Mouse (Mus musculus) fibroblast of lung, adult 2 months (primary cell): ENCODE results near the gene Cyb5b.
A peak's percentile ranks its signal among the peaks of the same experiment; 100 is the strongest.

Experiments
- DNase-seq: peaks from one replicate; pipeline ENCODE4 v3.0.0-alpha.2; 2011; ENCODE audit warnings: low read depth

The Cyb5b gene

GRCm38 (mm10) chr8:107130028-107130427 is 20.4 kb upstream of the Cyb5b start:
- no peak for DNase-seq

DNA sequence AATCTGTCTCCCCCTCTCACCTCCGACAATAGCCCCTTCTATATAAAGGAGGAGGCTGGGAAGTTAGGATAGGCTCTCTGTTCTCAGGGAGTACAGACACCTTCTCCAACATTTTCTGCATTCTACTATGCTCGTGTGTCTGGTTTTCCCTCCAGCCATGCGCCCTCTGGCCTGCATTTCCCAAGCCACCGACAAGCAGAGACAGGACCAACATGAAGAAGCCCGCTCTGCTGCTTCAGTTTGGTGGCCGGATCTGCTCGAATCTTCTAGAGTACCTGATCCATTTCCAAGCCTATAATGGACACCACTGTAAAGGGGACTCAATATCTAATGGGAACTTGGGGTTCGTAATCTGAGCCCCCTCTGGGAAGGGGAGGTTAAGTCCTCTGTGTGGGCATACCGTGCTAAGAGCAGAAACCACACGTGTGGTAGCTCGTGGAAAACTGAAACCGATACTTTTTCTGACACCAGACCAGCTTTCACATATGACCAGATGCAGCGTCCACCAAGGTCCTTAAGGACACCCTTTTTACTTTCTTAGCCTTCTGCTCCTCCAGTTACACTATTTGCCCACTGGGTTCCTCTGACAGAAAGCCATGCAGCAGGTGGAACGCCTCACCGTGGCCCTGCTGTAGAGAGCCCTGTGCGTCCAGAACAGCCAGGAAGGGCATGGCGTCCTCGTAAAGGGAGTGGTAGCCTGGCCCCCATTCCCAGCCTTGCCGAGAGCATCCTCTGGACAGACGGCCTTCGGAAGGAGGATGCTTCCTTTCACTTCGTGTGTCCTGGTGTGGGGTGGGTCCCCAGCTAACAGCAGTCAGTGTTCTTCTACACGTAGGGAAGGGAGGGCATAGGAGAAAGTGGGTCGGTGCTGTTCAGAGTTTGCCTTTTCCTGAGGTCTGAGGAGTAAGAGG is 17.6 kb upstream of the Cyb5b start:
- no peak for DNase-seq

DNA sequence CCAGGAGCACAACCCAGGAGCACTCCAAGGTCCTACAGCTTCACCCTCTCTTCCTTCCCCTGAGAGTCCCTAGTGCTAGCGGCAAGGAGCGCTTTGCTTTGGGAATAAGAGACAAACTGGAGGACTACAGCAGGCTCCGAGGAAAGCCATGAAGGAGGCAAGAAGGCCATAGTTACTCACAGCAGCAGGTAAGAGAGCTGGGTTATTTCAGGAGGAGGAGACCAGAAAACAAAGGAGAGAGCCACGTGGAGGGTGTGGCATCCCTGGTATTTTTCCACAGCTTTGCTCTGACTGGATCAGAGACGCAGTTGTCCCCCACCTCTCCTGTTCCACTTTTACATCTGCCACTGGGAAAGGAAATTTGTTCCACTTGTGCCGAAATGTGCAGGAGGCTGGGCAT is 16.6 kb upstream of the Cyb5b start:
- DNase-seq, result no peak

DNA sequence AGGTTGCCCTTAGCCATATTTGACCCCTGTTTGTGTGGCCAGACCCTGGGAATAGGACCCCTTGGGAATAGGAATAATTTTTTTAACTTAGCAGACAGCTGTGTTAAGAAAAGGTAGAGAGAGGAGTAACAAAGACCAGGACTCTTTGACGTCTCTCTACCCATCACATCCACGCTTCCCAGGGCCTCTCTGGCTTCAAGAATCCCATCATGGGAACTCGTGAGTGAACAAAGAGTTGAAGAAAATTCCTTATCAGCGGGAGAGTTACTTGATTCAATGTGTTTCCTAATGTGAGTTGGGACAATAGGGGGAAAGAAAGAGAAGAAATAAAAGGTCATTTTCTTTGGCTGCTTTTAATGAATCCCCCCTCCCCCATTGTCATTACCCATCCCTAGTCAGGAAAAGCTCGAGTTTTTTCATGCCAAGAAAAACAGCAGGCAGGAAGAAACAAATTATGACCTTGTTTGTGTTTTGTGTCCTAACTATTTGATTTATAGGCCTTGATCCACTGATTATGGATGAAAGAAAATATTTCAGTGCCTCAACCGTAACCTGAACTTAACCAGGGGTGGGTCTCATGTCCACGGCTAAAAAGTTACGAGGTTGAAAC is 14.3 kb upstream of the Cyb5b start:
- no peak for DNase-seq

DNA sequence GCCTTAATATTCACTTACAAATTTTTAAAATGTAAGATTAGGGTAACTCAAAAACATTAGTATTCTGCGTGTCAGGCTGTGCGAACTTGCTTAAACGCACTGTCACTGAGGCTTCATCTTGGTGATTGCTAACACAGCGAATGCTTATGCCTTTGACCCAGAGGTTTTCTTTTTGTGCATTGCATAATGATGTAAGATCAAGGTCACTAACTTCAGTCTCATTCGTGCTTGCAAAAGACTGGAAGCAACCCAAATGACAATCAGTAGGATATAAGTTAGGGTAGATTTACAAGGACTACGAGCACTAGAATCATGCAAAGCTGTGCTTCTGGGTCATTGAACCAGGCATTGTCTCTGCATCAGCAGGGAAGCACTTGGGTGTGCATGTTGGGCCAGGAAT is 12.8 kb upstream of the Cyb5b start:
- DNase-seq, result no peak

- no peak for DNase-seq
Measured at GRCm38 (mm10) chr8:107138338-107138737, 12.1 kb upstream of the Cyb5b start.

- no peak for DNase-seq
Measured at GRCm38 (mm10) chr8:107139704-107140470, 10.6 kb upstream of the Cyb5b start.

GRCm38 (mm10) chr8:107142539-107142938 is 7.9 kb upstream of the Cyb5b start:
- no peak for DNase-seq

DNA sequence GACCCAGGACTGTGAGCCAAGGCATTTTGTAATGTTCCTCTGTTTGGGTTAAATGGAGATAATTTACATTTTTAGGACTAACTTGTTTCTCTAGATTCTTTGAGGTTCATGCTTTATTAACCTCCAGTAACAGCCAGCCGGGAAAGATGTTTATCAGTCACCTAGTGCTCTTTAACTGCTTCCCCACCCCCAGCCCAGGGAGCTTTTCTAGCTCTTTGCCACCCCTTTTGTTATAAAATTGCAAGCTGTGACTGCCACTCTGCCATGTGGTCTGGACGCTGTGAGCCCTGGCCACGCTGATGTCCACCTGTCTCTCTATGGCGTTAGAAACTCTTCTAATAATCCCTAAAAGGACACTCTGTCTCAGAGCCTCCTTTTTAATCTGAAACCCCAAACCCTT is 6.9 kb upstream of the Cyb5b start:
- no peak for DNase-seq

DNA sequence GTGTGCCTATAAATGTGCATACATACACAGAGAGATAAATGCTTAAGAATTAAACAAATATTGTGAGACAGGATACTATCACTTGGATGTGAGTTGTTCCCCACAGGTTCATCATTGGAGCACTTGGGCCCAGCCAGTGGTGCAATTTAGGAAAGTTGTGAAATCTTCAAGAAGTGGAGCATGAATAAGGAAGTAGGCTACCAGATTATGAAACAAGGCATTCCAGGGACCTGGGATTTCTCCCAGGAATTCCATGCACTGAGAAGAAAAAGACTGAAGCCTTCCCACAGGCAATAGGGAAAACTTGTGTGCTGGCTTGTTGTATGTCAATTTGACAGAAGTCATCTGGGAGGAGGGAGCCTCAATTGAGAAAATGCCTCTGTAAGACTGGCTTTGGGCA is 4.3 kb upstream of the Cyb5b start:
- peak; percentile 66 for DNase-seq

DNA sequence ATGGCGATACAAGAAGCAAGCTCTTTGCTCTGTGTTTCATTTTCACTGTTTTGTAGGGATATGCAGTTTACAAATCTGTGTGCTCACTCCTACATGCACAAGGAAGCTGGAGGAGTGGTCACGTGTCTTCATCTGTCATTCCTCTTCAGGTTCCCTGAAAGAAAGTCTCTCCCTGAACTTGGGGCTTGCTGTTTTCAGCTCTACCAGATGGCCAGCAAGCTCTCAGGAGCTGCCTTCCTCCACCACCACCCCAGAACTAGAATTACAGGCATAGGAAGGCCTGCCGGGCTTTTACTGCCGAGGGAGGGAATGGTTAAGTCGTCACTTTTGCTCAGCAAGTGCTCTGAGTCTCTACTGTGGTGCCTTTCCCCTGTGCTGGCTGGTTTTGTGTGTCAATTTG is 1.6 kb upstream of the Cyb5b start:
- DNase-seq, result no peak

DNA sequence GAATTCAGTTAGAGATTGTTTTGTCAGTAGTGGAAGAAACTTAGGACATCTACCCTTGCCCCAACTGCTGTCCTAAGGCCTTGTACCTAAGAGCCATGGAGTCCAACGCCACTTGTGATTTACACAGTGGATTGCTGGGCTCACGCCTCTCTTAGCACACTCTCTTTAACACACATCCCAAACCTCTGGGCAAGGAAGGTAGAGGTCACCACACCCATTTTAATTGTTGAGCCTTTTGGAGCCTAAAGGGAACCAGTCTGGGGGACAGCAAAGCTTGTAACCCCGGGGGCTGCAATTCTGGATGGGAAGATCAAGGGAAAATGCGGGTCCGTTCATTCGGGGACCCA is 410 bp upstream of the Cyb5b start:
- no peak for DNase-seq

GRCm38 (mm10) chr8:107151212-107151920 is 926 bp downstream of the Cyb5b start:
- DNase-seq, result no peak

- DNase-seq, result no peak
Measured at GRCm38 (mm10) chr8:107153326-107154210, 3.1 kb downstream of the Cyb5b start.

GRCm38 (mm10) chr8:107156816-107157215 is 6.4 kb downstream of the Cyb5b start:
- DNase-seq, result no peak

DNA sequence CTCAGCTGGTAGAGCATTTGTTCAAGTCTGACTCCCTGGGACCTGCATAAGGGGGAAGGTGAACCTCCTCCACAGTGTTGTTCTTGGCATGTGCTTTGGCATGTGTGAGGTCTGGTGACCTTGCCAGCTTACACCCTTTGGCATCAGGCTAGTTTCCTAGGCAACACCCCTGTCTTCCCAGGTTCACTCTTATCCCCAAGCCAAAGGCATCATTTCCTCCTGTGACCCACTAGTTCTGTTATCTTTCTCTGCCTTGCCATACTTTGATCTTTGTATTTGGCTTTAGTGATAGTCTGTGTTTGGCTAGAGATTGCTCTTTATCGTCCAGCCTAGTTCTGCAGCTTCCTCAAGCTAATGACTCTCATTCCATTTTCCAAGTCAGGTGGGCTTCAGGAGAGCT is 7.4 kb downstream of the Cyb5b start:
- DNase-seq, result no peak

DNA sequence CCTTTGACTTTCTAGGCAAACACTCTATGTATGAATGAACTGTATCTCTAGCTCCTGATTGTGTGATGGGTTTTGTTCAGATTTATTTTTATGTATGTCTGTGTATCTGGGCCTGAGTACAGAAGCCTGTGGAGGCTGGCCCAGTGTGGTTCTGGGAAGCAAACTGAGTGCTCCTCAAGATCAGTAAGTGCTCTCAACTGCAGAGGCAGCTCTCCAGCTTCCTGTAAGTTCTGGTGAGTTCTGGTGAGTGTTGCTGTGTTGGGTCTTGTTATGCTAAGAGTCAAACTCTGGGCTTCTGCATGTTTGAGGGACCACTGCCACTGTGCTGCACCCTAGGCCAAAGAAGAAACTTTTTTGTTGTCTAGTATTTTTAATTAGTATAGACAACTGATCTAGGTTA is 8.4 kb downstream of the Cyb5b start:
- DNase-seq, result no peak

DNA sequence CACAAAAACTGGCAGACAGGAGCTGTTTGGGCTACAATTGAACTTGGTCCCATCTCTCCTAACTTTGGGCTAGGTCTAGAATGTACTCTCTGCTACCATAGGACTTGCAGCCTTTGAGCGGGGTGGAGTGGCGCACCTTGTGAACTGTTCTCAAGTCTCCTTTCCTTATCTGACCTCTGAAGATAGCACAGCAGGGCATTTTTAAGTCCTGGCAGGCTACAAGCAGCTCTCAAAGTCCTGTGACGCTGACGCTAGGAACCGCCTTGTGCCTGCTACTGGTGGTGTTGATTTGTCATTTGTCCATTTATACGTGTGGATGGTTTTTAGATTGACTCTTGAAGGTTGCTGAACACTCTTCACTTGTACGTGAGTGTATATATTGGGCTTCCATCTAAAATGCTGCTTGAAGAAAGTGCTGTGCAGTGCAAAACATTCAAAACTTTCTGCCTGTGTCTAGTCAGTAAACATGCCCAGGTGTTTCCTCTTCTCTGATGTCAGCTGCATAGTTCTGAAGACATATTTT is 13.9 kb downstream of the Cyb5b start:
- DNase-seq, result no peak

DNA sequence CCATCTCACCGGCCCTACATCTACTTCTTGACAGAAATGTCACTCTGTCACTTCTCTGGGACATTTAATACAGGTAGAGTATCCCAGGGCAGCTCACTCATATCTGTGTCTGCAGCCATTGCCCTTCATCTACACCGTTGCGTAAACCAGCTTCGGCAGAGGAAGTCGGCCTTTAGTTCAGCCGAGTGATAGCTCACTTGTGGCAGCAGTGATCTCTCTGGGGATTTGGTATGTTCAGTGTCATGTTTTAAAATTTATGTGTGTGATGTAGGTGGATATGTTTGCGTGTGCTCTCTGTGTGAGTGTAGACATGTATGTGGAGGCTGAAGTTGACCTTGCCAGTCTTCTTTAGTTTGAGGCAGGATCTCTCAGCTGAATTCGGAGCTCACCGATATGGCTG is 15.3 kb downstream of the Cyb5b start:
- no peak for DNase-seq

DNA sequence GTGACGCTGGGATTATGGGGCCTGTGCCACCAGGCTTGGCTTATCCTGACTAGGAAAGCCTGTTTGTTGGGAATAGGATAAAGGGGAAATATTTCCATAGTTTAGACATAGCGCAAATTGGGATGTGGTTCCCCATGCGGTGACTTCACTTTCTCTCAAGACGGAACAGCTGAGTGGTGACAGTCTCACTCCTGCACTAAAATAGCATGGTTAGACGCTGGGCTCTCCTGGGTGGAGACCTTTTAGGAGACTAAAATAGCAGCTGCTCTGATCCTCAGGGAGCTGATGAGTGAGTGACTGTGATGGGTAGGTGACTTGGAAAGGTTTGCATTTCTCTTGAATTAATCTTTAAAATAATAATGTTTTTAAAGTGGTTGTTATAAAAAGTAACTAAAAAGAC is 17.4 kb downstream of the Cyb5b start:
- no peak for DNase-seq

- no peak for DNase-seq
Measured at GRCm38 (mm10) chr8:107172152-107172551, 21.7 kb downstream of the Cyb5b start.
